Mouse (Mus musculus): ENCODE results near the gene Clta.

GRCm38 (mm10) chr4:43964951-43965684 is 39.1 kb upstream of the Clta start:
- no peak for TF ChIP-seq CTCF (IDR thresholded peaks at IDR 0.05; ENCODE audit: low read depth)
- TF ChIP-seq EP300 (IDR thresholded peaks at IDR 0.05; ENCODE audit: low read depth) = no peak
